Comparison of ENCODE assay signal across 8 mouse cellular contexts in genomic region chr11:77214755-77215154, GRCm38 (mm10). TPM values are rescaled to one million over a fixed set of nuclear protein-coding genes. Genes with fewer than 3 reads are reported as not detected.
DNase-seq lines count a peak whose midpoint lies in the region; ATAC-seq and TF ChIP-seq lines count a peak whose summit lies in the region.

No protein-coding gene starts in this region.

- in situ Hi-C loops in Patski (cut with MboI; ENCODE audit: low pct_unique_long_range_greater_than_20kb), result loop anchor here (5.0 kb wide), 2 partner anchors 93 to 233 kb away; no protein-coding TSS in a partner anchor

- CTCF ChIA-PET in Patski (lab: Charles Lee), result interaction anchor here (0.7 to 2.3 kb wide), 19 partner anchors 10 to 232 kb away, joined by 3 to 11 read pairs (median 4); no protein-coding TSS in a partner anchor

- peak; percentile 27 for ATAC-seq in Patski

- H3K27me3 ChIP-seq in Patski, result no peaks in the 10 kb centered on the region

- POLR2A ChIA-PET in Patski (lab: Charles Lee), result interaction anchor here (0.6 kb wide), 1 partner anchor 37 kb away, joined by 3 read pairs; no protein-coding TSS in a partner anchor

- TF ChIP-seq CTCF in Patski (IDR thresholded peaks at IDR 0.05), result peak; percentile 86

- DNase-seq in Patski (ENCODE audit: low read depth, low spot score), result no peak
- peak; percentile 59 for DNase-seq in cerebellum, adult 8-10 months
- peak; percentile 52 for DNase-seq in forelimb bud, embryonic 11.5 days (ENCODE audit: low read depth, low spot score)
- peak; percentile 69 for DNase-seq in heart, postnatal 4 days
- peak; percentile 56 to 67 for DNase-seq in layer of hippocampus, postnatal 10 days (ENCODE audit: low spot score in 2 of 2)
- DNase-seq in lung, postnatal 10 days, result peak; percentile 78
- peak; percentile 8 for DNase-seq in ovary, postnatal 36 days (ENCODE audit: low spot score)
- peak; percentile 69 for DNase-seq in thymus, postnatal 25 days

RNA-seq across cellular contexts. Expression of gene Ssh2, which starts 1.3 kb away (rescaled TPM):
- 6.5 TPM for polyA plus RNA-seq in Patski (2021)
- total RNA-seq in heart, postnatal 4 days (2021), result 10 to 100 TPM; 92.1 to 98.9 TPM
- 10 to 100 TPM; 44.9 to 46.5 TPM for total RNA-seq in layer of hippocampus, postnatal 10 days (2021)

RNA-seq across cellular contexts. Expression of gene Efcab5, which starts 26.0 kb away (rescaled TPM):
- polyA plus RNA-seq in Patski (2021), result 0.23 TPM
- under 1 TPM; 0.41 to 0.76 TPM for total RNA-seq in heart, postnatal 4 days (2021)
- total RNA-seq in layer of hippocampus, postnatal 10 days (2021), result 1 to 10 TPM; 2.3 to 2.4 TPM
